Mouse (Mus musculus) limb, embryonic 12.5 days (tissue): ENCODE results near the gene Rdh1. TPM values are rescaled to one million over a fixed set of nuclear protein-coding genes. Genes with fewer than 3 reads are reported as not detected.

Experiments
- ATAC-seq: fragments of 200-750 bp; cut with Nextera tagmentation; 2 replicates; pipeline ENCODE4 v1.8.0; 2017; ENCODE audit warnings: low read depth, moderate TSS enrichment; ENCODE audit not compliant: insufficient number of reproducible peaks, insufficient read depth, low FRiP score, low TSS enrichment
- H3K27ac ChIP-seq: fragments of 300-500 bp; sonication (generic); 2 replicates; pipeline ENCODE4 v1.5.1; 2016; ENCODE audit warnings: mild to moderate bottlenecking, moderate library complexity
- H3K27me3 ChIP-seq: fragments of 300-500 bp; sonication (generic); 2 replicates; pipeline ENCODE4 v1.6.1; 2016; ENCODE audit warnings: mild to moderate bottlenecking, moderate library complexity
- H3K36me3 ChIP-seq: fragments of 300-500 bp; sonication (generic); 2 replicates; pipeline ENCODE4 v1.6.1; 2016; ENCODE audit warnings: mild to moderate bottlenecking, moderate library complexity
- H3K4me1 ChIP-seq: fragments of 300-500 bp; sonication (generic); replicated peaks from 2 replicates; pipeline ENCODE4 v1.6.1; 2016
- H3K4me2 ChIP-seq: fragments of 300-500 bp; sonication (generic); 2 replicates; pipeline ENCODE4 v1.6.1; 2016; ENCODE audit warnings: mild to moderate bottlenecking, moderate library complexity
- H3K4me3 ChIP-seq: fragments of 300-500 bp; sonication (generic); replicated peaks from 2 replicates; pipeline ENCODE4 v1.5.1; 2016; ENCODE audit warnings: mild to moderate bottlenecking
- H3K9ac ChIP-seq: fragments of 300-500 bp; sonication (generic); replicated peaks from 2 replicates; pipeline ENCODE4 v1.6.1; 2016; ENCODE audit warnings: mild to moderate bottlenecking, moderate library complexity
- H3K9me3 ChIP-seq: fragments of 300-500 bp; sonication (generic); 2 replicates; pipeline ENCODE4 v1.6.1; 2016; ENCODE audit warnings: mild to moderate bottlenecking, moderate library complexity
- WGBS: fragments of 180-500 bp; shearing (Covaris S2); methylation state at CpG from one replicate; pipeline ENCODE4 v1.1.7; 2016; 5-methylcytosine and 5-hydroxymethylcytosine counted together
- polyA plus RNA-seq: library from polyadenylated mRNA; unstranded; fragments of >200 nt; fragmentation: Nextera tagmentation; extraction: Ambion mirVana; gene quantifications from 2 replicates; pipeline ENCODE4 v1.2.1, GENCODE M21; 2016

The Rdh1 gene
- polyA plus RNA-seq, 1 experiment from 2014 or later: not detected

GRCm38 (mm10) chr10:127734434-127734833, 25.1 kb upstream of the Rdh1 start:
- 51% methylated on average over 5 of the region's 5 CpGs for WGBS
- Histone ChIP-seq H3K27me3 (no peaks in the 10 kb centered on the region; the same call in 1 of the 2 replicates), H3K36me3 (no peaks in the 10 kb centered on the region), H3K27ac (no peak overlapping the region), H3K4me3 (no peak overlapping the region), H3K4me2 (no peak overlapping the region), H3K4me1 (peaks cover 8% of the 10 kb centered on the region; the same call in 1 of the 2 replicates), H3K9ac (no peak overlapping the region), H3K9me3 (peaks cover 3% of the 10 kb centered on the region; the same call in 1 of the 2 replicates)
- ATAC-seq: no peak

- no peak for ATAC-seq
- no peak overlapping the region for H3K4me3 ChIP-seq
- H3K36me3 ChIP-seq: peaks cover 1% of the 10 kb centered on the region; the same call in 1 of the 2 replicates
- no peak overlapping the region for H3K27ac ChIP-seq
- H3K9me3 ChIP-seq: peaks cover 3% of the 10 kb centered on the region; the same call in 1 of the 2 replicates
- no peaks in the 10 kb centered on the region; the same call in 1 of the 2 replicates for H3K27me3 ChIP-seq
- H3K4me1 ChIP-seq: peaks cover 14% of the 10 kb centered on the region
- 77% methylated on average over 2 of the region's 2 CpGs for WGBS
- H3K9ac ChIP-seq: no peak overlapping the region
- no peak overlapping the region for H3K4me2 ChIP-seq
These were observed 23.3 kb upstream of the Rdh1 start for GRCm38 (mm10) chr10:127736266-127736665.

GRCm38 (mm10) chr10:127736916-127737315, 22.6 kb upstream of the Rdh1 start:
- no peak overlapping the region for H3K9ac ChIP-seq
- no peak for ATAC-seq
- 73% methylated on average over 4 of the region's 4 CpGs for WGBS

GRCm38 (mm10) chr10:127737552-127737951, 22.0 kb upstream of the Rdh1 start:
- H3K36me3 ChIP-seq: peaks cover 14% of the 10 kb centered on the region
- H3K27ac ChIP-seq: no peak overlapping the region
- H3K9me3 ChIP-seq: peaks cover 3% of the 10 kb centered on the region; the same call in 1 of the 2 replicates
- H3K9ac ChIP-seq: no peak overlapping the region
- 30% methylated on average over 2 of the region's 2 CpGs for WGBS
- H3K4me3 ChIP-seq: no peak overlapping the region
- H3K27me3 ChIP-seq: no peaks in the 10 kb centered on the region; the same call in 1 of the 2 replicates
- H3K4me2 ChIP-seq: no peak overlapping the region
- peaks cover 13% of the 10 kb centered on the region for H3K4me1 ChIP-seq
- no peak for ATAC-seq

More at GRCm38 (mm10) chr10:127736916-127737315, 22.6 kb upstream of the Rdh1 start:
- peaks cover 3% of the 10 kb centered on the region; the same call in 1 of the 2 replicates for H3K9me3 ChIP-seq
- H3K36me3 ChIP-seq: peaks cover 8% of the 10 kb centered on the region
- H3K27ac ChIP-seq: no peak overlapping the region
- H3K4me2 ChIP-seq: no peak overlapping the region
- no peak overlapping the region for H3K4me3 ChIP-seq
- no peaks in the 10 kb centered on the region; the same call in 1 of the 2 replicates for H3K27me3 ChIP-seq
- H3K4me1 ChIP-seq: peaks cover 13% of the 10 kb centered on the region

DNA sequence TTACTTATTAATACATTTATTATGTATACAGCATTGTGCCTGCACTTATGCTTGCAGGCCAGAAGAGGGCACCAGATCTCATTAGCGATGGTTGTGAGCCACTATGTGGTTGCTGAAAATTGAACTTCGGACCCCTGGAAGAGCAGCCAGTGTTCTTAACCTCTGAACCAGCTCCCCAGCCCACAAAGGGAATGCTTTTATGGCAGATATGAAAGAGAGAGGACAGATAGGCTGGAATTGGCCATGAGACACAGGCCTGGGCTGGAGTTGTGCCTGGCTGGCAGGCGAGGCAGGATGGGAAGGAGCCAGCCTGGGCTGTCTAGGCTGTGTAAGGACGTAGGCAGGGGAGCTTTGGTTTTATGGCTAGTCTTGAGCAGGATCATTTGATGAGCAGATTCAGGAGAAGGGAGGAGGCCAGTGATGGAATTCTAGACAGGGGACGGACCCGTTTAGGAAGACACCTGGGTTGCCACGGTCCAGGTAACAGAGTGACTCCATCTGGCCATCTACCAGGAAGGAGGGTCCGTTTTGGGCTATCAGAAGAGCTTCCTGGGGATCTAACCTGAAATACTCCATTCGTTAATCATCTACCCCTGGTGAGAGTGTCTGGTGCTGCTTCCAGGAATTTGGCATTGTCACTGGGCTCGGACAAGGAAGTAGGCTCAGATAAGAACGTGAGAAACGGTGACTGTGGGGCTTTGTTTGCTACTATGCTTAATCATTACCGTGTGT, 21.2 kb upstream of the Rdh1 start:
- Histone ChIP-seq H3K9ac (no peak overlapping the region), H3K9me3 (peaks cover 3% of the 10 kb centered on the region; the same call in 1 of the 2 replicates), H3K27me3 (no peaks in the 10 kb centered on the region; the same call in 1 of the 2 replicates), H3K4me3 (peak overlapping the region; percentile 99; the same call in 1 of the 2 replicates), H3K4me2 (peak overlapping the region; percentile 54), H3K36me3 (peaks cover 22% of the 10 kb centered on the region), H3K4me1 (peaks cover 13% of the 10 kb centered on the region), H3K27ac (peak overlapping the region; percentile 17; the same call in 1 of the 2 replicates)
- no peak for ATAC-seq
- 48% methylated on average over 13 of the region's 13 CpGs for WGBS

GRCm38 (mm10) chr10:127739083-127739660, 20.3 kb upstream of the Rdh1 start, which contains the start of gene Zbtb39:
Gene Zbtb39, plus strand, starts transcription at chr10:127739538.
- Histone ChIP-seq H3K36me3 (peaks cover 30% of the 10 kb centered on the region), H3K9ac (peak within 1 kb of the TSS; percentile 99), H3K27me3 (no peaks in the 10 kb centered on the region), H3K9me3 (peaks cover 3% of the 10 kb centered on the region; the same call in 1 of the 2 replicates), H3K27ac (peak within 1 kb of the TSS; percentile 91), H3K4me2 (peak within 1 kb of the TSS; percentile 82), H3K4me1 (peaks cover 13% of the 10 kb centered on the region), H3K4me3 (peak within 1 kb of the TSS; percentile 99)
- WGBS: 4% methylated on average over 22 of the region's 61 CpGs
- ATAC-seq: peak; percentile 80

DNA sequence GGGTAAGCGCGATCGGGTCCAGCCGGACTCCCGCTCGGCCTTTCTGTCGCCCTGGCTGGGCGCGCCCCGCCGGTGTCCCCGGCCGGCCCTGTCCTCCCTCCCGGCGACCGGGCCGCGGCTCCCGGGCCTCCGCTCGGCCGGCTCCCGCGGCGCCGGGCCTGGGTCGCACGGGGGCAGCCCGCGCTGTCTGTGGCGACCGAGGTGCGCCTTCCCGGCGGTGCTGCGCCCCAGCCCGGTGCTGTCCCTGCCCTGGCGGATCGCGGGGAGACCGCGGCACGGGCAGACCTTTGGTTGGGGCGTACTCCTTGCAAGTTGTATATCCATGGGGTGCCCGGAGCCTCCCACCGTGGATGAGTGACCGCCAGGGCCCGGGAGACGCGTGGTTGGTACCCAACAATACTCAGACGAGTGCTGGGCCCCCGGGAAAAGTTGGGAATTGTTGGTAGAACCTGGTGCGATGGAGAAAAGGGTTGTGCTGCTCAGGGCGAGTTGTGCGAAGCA, 19.8 kb upstream of the Rdh1 start:
- Histone ChIP-seq H3K27me3 (no peaks in the 10 kb centered on the region), H3K4me3 (peak overlapping the region; percentile 99), H3K4me2 (peak overlapping the region; percentile 82), H3K9ac (peak overlapping the region; percentile 99), H3K36me3 (peaks cover 35% of the 10 kb centered on the region), H3K27ac (peak overlapping the region; percentile 91), H3K9me3 (peaks cover 3% of the 10 kb centered on the region; the same call in 1 of the 2 replicates), H3K4me1 (peaks cover 13% of the 10 kb centered on the region)
- peak; percentile 24; the same call in 1 of the 2 replicates for ATAC-seq
- under 1% methylated on average over 45 of the region's 55 CpGs for WGBS

GRCm38 (mm10) chr10:127744661-127745060, 14.9 kb upstream of the Rdh1 start:
- no peak overlapping the region for H3K27ac ChIP-seq
- H3K36me3 ChIP-seq: peaks cover 75% of the 10 kb centered on the region
- no peak for ATAC-seq

GRCm38 (mm10) chr10:127745886-127746285, 13.6 kb upstream of the Rdh1 start:
- Histone ChIP-seq H3K4me2 (no peak overlapping the region), H3K4me1 (peaks cover 12% of the 10 kb centered on the region), H3K27ac (no peak overlapping the region), H3K4me3 (no peak overlapping the region), H3K9ac (no peak overlapping the region), H3K36me3 (peaks cover 79% of the 10 kb centered on the region), H3K27me3 (peaks cover 3% of the 10 kb centered on the region; the same call in 1 of the 2 replicates), H3K9me3 (no peaks in the 10 kb centered on the region)
- WGBS: 77% methylated on average over 5 of the region's 5 CpGs
- ATAC-seq: no peak

More at GRCm38 (mm10) chr10:127744661-127745060, 14.9 kb upstream of the Rdh1 start:
- no peaks in the 10 kb centered on the region for H3K9me3 ChIP-seq
- no peak overlapping the region for H3K4me3 ChIP-seq
- peaks cover 21% of the 10 kb centered on the region for H3K4me1 ChIP-seq
- H3K27me3 ChIP-seq: no peaks in the 10 kb centered on the region; the same call in 1 of the 2 replicates
- no peak overlapping the region for H3K4me2 ChIP-seq
- no peak overlapping the region for H3K9ac ChIP-seq
- 59% methylated on average over 5 of the region's 5 CpGs for WGBS

DNA sequence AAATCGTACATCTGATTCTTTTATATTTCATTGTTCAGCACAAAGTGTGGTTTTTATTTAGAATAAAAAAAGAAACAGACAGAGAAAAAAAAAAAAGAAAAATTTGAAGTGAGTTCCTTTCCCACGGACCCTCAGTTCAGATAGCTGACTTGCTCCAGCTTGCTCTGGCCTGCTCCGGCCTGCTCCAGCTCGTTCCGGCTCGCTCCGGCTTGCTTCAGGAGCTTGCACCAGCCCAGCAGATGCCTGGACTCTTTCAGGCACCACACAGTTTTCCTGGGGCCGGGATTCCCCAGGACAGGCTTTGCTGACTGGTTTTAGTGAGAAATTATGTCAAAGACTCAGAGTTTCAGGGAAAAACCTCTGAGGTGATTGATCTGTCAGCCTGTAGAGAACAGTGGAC, 12.3 kb upstream of the Rdh1 start:
- Histone ChIP-seq H3K4me1 (peaks cover 10% of the 10 kb centered on the region), H3K4me2 (no peak overlapping the region), H3K27me3 (peaks cover 3% of the 10 kb centered on the region; the same call in 1 of the 2 replicates), H3K36me3 (peaks cover 68% of the 10 kb centered on the region), H3K9me3 (no peaks in the 10 kb centered on the region), H3K9ac (no peak overlapping the region), H3K27ac (no peak overlapping the region), H3K4me3 (no peak overlapping the region)
- ATAC-seq: no peak
- WGBS: 94% methylated on average over 8 of the region's 8 CpGs
